Mouse (Mus musculus) MN1 (cell line): ENCODE data around the gene Ncoa7.
A peak's percentile ranks its signal among the peaks of the same experiment; 100 is the strongest.
"Not testable (repeated sequence)": the region's sequence is repeated elsewhere in the genome, so short reads cannot be mapped to it uniquely, and the experiment has no call there.

Source experiments
- DNase-seq: peaks from one replicate; pipeline ENCODE4 v3.0.0-alpha.2; 2016; ENCODE audit warnings: low spot score

Ncoa7 gene

DNA sequence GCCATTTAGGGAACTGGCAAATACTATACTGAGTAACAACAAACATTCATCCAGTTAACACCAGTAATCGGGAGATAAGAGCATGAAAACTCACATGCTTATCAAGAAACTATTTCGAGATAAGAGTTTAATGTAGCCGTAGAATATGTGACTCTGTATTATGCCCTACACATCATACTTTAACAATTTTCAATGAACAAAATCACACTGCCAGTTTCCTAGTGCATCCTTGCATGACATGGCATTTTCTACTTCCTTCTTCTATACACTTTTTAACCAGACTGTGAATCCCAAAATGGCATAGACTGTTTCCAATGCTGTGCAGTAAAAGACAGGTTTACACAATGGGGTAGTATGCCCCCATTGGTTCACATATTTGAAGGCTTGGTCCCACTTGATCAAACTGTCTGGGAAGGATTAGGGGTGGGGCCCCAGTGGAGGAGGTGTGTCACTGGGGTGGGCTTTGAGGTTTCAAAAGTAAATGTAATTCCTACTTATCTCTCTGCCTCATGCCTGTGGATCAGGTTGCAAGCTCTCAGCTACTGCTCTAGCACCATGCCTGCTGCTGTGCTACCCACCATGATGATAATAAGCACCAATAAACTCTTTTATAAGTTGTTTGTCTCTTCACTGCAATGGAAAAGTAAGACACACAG, 15.3 kb downstream of the Ncoa7 start:
- no peak for DNase-seq

DNA sequence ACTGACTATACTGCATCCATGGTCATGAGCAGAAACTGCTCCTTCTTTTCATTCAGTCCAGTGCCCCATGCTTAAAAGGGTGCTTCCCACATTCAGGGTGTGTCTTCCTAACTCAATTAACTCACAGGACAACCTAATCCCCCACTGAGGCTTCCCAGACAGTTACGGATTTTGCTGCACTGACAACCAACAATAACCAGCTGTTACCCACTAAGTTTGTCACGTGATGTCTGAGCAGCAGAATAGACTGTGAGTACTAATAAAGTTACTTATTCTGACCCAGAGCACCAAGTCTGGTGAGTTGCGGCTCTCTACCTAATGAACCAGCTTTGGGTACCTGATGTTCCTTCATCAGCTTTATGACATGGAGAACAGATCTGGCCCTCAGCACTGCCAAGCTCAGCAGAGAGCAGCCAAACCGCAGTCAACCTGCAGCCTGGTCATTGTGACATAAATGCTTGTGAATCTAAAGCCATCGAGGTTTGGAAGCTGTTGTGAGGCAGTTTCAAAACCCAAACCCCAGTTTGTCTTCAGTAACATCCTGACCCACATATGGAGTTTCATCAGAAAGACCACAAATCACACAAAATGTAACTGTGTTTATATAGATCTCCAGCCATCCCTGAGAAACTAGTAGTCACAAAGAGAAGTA, 16.9 kb downstream of the Ncoa7 start:
- peak; percentile 76 for DNase-seq

DNA sequence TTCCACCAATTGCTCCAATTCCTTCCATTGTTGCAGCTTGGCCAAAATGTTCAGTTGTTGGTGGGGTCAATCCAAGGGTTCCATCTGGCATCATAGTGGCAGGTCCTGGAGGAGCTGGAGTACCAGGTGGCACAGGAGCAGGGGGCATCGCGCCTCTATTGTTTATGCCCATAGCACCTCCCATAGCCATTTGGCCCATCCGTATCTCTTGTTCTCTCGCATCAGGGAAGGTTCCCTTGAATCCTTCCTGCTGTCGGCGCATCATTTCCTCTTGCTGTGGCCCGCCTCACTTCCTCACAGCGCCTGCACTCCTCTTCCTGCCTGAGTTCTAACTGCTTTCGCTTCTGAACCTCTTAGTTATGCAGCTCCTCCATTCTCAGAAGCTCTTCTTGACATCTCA, 22.2 kb downstream of the Ncoa7 start:
- not testable (repeated sequence) for DNase-seq

DNA sequence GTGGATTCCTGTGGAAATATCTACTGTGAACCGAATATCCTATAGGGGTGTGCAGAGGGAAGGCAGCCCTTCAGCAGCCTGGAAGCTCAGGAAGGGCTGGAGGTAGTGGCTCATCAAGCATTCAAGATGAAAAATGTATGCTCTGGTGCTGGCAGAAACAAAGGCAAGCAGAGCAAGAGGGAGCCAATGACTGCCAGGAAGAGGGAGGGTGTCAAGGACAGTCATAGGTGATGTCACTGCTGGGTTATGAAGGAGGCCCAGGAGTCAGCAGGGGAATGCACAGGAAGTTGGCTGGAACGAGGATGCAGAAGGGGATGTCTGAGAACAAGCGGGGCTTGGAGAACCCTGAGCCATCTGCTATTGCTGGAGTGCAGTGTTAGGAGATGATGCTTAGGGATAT, 24.9 kb downstream of the Ncoa7 start:
- no peak for DNase-seq

DNA sequence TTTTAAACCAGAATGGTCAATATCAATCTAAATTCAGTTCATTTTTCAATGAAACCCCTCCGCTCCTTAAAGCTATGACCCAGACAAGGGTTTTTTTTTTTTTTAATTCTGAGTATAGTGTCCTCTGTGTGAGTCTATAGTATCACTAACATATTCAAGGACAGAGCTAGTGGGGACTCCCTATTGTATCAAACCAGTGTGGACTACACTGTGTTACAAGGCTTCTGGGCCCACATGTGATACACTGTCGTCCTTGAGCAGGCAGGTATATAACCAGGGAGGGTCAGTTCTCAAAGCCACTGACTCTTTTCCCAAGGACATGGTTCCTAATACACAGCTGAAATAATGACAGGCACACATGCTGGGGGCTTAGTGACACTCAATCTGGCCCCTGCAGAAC, 27.1 kb downstream of the Ncoa7 start:
- no peak for DNase-seq

DNA sequence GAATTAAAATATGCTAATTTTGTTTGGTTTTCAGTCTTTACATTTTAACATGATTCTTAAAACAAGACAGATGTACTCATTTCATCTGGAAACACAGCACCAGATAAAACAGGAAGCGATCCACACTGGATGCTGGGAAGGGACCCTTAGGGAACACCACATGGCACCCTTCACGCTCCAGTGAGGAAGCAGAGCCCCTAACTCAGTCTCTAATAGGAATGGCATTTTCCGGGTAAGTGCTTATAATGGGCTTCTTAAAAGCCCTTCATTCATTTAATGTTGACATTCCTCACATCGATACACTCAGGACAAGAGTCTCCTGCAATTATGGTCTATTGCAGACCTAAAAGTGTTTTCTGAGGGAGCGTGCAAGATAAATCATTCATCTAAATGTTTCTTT, 27.6 kb downstream of the Ncoa7 start:
- peak; percentile 26 for DNase-seq

DNA sequence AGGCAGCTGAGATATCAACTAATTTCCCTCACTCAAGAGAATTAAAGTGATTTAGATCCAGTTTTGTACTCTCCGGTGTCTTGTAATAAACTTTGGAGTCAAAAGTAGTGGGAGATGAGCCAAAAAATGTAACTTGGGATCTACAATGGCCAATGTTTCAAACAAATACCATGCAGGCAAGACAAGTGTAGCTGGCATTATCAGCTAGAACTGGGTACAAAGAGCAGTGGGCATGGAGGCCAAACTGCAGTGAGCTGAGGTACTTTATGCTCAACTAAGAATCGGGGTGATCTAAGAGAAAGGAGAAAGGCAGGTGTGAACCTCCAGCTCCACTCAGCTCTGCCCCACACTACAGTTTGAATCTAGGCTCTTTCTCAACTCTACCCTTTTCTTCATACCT, 28.7 kb downstream of the Ncoa7 start:
- DNase-seq, result no peak

DNA sequence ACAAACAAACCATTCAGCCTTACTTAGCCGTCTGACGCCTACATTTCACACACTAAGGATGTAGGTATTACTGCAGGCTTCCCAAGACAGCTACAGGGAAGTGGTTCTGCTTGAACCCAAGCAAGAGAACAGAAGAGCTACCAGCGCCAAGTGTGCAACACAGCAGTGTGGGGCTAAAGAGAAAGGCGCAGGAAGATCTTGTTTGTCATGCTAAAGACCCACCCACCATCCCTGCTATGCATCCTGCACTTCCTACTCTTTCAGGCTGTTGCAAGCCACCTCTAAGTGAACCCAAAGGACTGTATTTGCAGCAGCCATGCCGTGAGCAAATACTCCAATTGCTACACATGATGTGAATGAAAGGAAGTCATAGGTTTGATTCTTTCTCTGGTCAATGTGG, 29.9 kb downstream of the Ncoa7 start:
- no peak for DNase-seq

DNA sequence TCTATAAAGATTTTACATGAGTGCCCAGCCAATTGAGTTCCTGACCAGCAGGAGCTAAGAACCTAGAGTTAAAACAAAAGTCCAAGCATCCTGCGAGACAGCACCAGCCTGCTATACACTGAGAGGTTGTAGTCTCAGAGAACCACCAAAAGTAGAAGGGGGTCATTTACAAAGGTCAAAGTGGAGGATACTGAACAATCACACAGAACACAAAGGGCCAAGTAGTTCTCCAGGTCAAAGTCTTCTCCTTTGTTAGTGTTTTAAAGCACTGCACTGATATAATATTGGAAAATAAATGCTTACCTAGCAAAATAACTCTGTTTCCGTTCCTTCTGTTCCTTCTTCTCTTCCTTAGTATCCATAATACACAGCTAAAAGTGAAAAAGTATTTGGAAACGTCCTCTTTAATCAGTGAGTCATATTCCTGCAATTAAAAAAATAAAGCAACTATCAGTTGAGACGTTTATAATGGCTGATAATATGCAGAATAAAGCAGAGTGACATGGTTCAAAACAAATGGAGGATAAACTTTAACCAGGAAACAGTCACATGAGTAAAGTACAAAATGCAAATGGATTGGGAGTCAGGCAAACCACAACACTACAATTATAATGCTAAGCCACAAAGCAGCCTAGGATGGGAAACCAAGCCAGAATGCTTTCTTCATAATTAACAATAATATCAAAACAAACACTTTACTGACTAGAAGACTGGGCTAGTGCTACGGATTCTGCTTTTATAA, 31.5 kb downstream of the Ncoa7 start:
- no peak for DNase-seq

DNA sequence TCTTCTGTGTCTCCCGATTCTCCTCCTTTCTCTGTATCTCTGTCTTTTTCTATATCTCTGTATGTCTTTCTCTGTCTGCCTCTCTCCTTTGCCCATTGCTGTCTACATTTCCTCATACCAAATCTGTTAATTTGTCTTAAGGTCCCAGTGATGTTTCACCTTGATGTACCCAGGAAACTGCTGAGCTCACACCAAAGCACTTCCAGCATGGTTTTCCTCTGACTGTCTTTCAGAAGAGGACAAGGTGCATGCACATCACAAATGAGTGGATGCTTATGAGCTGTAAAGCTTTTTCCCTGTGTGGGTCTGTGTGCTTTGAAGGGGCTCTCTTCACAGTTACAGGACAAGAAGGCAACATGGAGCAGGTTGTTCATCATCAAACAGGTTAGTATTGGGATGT, 34.3 kb downstream of the Ncoa7 start:
- DNase-seq, result no peak

DNA sequence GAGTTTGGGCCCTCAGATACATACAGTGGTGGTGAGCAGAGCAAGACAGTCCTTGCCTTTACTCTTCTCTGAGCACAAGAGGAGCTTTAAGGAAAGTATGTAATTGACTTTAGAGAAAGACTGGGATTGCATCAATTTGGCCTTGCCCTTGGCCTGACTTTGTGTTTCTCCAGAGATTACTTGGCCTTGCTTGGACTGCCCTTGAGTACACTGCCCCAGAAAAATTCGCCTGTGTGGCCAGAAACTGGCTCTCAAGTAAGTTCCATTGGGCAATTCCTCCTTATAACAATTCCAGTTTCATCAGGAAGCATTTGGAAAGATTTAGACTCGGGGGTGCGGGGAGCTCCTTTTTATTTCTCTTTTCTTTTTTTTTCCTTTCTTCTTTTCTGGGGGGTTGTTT, 34.9 kb downstream of the Ncoa7 start:
- no peak for DNase-seq

DNA sequence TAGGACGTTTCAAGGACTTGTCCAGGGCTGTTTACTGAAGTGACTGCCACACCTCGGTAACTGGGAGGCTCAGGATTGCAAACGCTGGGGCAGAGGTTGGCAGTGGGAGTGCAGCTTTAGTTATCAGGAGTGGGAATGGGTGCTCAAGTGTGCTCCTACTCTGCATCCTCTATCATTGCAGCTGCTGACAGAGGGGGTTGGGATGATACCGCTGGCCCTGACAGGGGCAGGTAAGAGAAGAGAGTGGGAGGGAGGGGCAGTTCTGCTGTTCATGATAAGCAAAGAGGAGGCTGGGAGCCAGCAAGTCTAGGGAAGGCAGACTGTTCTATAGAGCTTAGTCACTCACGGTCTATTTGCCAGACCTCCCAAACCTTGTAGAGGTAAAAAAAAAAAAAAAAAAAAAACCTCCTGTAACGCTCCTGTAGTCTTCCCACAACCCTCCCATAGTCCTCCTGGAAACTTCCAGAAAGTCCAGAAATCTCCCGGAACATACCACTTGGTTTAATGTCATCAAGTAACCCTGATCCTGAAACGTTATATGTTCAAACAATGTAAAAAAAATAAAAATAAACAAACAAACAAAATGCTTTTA, 39.9 kb downstream of the Ncoa7 start:
- DNase-seq, result no peak

DNA sequence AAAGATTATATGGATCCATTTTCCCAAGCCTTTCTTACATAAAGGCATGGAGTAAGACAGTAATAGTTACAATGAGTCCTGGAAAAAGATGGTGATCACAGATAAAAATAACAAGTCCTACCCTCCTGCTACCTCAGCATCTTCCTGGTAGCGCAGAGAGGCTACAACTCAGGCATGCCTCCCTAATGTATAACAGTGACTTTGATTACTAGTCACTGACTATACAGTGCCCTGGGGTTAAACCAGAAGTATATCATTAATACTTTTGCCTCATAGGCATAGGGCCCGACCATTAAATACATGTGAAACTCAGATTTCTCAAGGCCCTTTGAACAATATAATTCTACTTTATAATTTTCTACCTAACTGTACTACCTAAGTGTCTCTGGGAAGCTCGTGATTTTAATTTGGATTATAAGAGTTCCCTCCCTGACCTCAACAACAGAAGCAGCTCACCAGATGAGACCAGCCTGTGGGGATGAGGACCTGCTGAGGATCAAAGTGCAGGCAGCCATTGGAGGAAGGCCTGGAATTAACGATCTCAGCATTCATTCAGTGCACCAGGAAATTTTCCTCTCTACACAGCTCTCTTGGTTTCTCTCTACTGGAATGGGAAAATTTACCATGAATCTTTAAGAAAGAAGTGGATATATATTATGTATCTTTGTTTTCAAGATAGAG, 40.7 kb downstream of the Ncoa7 start:
- DNase-seq, result no peak

DNA sequence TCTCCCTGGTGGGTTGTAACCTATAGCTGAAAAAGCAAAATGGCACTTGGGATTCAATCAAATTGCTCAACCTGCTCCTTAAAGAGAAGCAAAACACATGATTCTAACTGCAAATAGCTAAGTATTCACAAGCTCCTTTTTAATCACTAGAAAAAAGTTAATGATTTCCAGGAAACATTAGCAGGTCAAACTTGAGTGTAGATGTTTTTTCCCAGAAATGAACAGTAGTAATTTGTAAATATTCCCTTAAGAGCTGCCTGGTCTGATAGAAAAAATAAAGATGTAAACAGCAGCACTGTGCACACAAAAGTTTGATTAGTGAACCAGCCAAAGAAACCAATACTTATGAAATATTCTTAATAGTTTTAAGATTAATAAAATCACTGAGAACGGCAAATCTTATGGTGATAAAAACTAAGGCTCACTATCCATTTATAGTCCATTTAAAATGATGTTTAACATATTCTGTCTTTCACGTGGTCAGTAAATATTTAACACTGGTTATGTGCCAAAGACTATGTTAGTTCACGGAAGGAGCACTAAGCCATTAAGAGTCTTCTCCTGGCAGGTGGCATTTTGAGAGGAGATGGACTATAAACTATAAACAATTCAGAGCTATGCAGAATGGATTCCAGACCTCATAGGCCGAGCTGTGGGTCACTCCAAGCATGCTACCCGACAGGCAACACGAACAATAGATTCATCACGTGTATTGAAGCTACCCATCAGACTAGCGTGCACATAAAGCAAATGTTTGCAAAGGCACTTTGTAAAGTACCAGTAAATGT, 43.6 kb downstream of the Ncoa7 start:
- DNase-seq, result no peak

DNA sequence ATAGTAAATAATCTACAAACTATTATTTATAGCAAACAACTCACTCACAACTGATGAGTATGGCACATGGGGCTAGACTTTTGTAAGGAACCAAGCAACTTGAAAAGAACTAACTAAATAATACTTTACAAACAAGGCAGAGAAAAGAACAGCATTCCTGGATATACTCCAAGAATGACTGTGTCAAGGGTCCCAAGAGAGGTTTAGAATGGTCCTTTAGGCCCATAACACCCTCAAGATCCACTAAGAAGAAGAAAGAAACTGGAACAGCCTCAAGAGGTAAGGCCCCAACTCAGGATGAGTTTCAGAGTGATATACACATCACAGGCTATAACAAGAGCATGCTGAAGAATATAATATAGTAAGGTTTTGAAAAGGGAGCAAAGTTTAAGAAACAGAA, 47.1 kb downstream of the Ncoa7 start:
- no peak for DNase-seq

DNA sequence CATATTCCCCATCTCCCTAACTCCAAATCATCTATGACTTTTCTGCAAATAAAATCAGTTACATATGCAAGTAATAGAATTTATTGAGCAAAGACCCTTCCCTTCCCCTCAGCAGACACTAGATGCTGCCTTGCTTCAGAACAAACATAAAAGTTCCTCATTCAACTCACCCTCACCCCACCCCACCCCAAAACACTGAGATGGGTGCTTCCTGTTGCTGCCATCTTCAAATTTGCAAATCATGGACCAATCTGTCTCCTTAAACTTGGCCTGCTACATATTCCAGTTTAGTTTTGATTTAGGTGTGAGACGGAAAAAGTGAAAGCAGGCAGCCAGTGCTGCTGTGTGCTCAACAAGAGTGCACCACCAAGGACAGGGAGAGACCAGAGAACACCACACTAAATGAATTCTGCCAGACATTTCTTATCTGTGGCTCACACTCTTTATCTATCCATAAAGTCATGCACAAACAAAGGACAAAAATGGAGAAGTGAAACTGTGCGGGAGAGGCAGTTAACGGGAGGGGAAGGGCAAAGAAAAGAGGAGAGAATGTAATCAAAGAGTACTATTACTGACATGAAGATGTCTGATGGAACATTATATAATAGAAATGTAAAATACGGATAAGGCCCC, 48.2 kb downstream of the Ncoa7 start:
- DNase-seq, result no peak

DNA sequence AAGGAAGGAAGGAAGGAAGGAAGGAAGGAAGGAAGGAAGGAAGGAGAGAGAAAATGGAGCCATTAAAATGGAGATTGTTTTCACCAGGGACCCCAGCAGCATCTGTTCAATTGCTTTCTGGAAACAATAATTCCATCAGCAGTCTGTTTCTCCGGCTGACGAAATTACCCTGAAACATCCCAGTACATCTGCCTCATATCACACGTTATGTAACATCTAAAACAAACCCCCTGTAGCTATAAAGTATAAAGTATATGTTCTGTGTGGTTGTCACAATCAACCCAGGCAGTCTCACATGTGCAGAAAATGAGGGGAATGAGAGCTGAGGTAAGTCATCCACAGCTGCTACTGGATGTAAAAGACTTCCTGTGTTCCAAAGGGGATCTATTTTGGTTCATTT, 49.0 kb downstream of the Ncoa7 start:
- peak; percentile 31 for DNase-seq

DNA sequence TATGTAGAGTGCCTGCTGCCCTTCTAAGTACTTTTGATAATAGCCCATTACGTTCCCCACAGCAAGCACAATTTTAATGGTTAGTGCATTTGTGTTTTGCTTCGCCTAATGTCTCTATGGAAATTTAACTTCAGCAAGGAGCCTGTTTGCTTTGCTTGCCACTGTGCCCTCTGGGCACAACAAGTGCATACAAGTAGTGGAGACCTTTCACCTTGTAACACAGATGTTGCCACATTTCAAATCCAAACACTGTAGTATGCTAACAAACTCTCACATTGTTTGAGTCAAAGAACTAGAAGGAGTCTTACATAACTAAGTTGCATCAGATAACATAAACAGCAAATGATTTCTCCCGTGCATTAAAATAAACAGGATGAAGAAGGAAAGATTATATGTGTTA, 50.6 kb downstream of the Ncoa7 start:
- DNase-seq, result no peak

DNA sequence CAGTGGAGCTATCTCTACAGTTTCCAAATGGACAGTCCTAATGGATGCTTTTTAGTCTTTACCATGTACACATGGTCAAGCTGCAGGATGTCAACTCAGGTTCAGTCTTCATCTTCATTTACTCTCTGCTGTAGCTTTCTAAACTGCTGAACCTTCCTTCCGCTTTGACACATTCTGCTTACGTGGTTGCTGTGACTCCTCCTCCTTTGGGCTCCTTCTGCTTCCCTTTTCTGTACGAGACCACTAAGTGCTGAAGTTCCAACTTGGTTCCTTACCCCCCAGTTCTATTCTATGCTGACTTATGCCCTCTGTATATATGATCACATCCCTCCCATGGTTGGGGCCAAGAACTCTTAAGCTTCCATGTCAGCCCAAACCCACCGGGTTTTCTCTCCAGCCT, 51.5 kb downstream of the Ncoa7 start:
- DNase-seq, result no peak

DNA sequence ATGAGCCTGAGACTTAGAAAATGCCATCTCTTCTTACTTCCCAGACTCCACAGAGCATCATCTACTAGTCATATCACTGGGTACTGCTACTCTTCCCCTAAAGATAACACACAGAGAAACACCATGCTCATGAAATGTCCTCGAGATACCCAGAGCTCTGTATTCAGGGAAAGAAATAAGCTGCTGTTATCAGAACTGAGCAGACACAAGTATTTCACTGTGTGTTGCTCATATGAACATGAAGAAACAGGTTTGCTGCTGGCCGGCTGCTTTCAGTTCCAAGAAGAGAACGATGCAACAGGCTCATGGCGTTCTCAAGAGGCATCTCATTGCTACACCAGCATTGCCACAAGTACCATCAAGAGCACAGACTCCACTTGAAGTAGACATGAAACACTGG, 53.3 kb downstream of the Ncoa7 start:
- DNase-seq, result no peak
